Mouse (Mus musculus): ENCODE results near the gene Ly6g6f. TPM values are rescaled to one million over a fixed set of nuclear protein-coding genes. Genes with fewer than 3 reads are reported as not detected.
"Not testable (repeated sequence)": the region's sequence is repeated elsewhere in the genome, so short reads cannot be mapped to it uniquely, and the experiment has no call there.

Gene Ly6g6f
- total and polyA plus RNA-seq, 3 experiments: 0.54 to 0.67 TPM; not detected in 1

- peaks cover 0 to 20% of the 10 kb centered on the region in 2 experiments for H3K36me3 ChIP-seq (replicated peaks in 1 of 2; ENCODE audit: control insufficient read depth in 1 of 2, insufficient read depth in 1 of 2, low read length in 1 of 2)
- no peak overlapping the region for H3K9ac ChIP-seq (ENCODE audit: insufficient read depth, low read depth)
- H3K4me3 ChIP-seq (replicated peaks in 1 of 3; ENCODE audit: low read depth in 2 of 3, low read length in 2 of 3, poor library complexity in 1 of 3): no peak overlapping the region
- no peak for DNase-seq (ENCODE audit: extremely low read depth)
- H3K9me3 ChIP-seq (replicated peaks; ENCODE audit: low read length): no peaks in the 10 kb centered on the region
- no peak overlapping the region for H3K4me2 ChIP-seq (ENCODE audit: insufficient read depth, low read depth, poor library complexity, severe bottlenecking)
- H3K4me1 ChIP-seq (ENCODE audit: control insufficient read depth in 1 of 2, insufficient read depth in 2 of 2): peaks cover 5 to 27% of the 10 kb centered on the region in 2 experiments; a peak in 3 of 4 replicates
- no peaks in the 10 kb centered on the region for H3K79me2 ChIP-seq (replicated peaks; ENCODE audit: control insufficient read depth, extremely low read depth, insufficient read depth, poor library complexity, severe bottlenecking)
- dilution Hi-C loops (cut with MboI; ENCODE audit: extremely low pct_ligation_motif_present, extremely low pct_unique_long_range_greater_than_20kb, low sequenced_read_pairs) (no loop called here), in situ Hi-C loops (cut with MboI; ENCODE audit: low pct_ligation_motif_present, low pct_unique_long_range_greater_than_20kb, low sequenced_read_pairs) (no loop called here)
- TF ChIP-seq SIN3A (IDR thresholded peaks at IDR 0.05; ENCODE audit: low read length) (no peak), MAX (IDR thresholded peaks at IDR 0.05; ENCODE audit: low read length) (no peak), RCOR1 (conservative IDR thresholded peaks at IDR 0.05; ENCODE audit: low read depth, low read length) (no peak), CHD1 (IDR thresholded peaks at IDR 0.05; ENCODE audit: low read depth, low read length) (no peak), ZKSCAN1 (IDR thresholded peaks at IDR 0.05; ENCODE audit: borderline replicate concordance, low read depth, low read length) (no peak), RAD21 (IDR thresholded peaks at IDR 0.05; ENCODE audit: low read depth, low read length) (no peak), CHD2 (IDR thresholded peaks at IDR 0.05; ENCODE audit: low read length) (no peak), JUND (conservative IDR thresholded peaks at IDR 0.05; ENCODE audit: low read depth, low read length) (no peak), IRF4 (IDR thresholded peaks at IDR 0.05; ENCODE audit: low read depth, low read length) (no peak), MYC (IDR thresholded peaks at IDR 0.05; ENCODE audit: low read depth, low read length) (no peak), EP300 (IDR thresholded peaks at IDR 0.05; ENCODE audit: low read length) (no peak)
- no peak overlapping the region for H3K27ac ChIP-seq (ENCODE audit: insufficient read depth, low read depth)
- no peaks in the 10 kb centered on the region for H3K27me3 ChIP-seq (replicated peaks)
Observed at GRCm38 (mm10) chr17:35034896-35035295, 50.5 kb downstream of the Ly6g6f start.

DNA sequence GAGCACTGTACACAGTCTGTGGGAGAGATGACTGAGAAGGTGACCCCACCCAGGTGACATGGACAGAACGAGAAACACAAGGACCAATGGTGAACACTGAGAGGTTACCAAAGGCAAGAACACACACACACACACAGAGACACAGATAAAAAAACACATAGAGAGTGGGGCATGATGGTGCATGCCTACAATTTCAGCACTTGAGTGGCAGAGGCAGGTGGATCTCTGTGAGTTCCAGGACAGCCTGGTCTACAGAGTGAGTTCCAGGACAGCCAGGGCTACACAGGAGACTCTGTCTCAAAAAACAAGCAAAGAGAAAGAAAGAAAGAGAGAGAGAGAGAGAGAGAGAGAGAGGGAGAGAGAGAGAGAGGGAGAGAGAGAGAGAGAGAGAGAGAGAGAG, 51.7 kb downstream of the Ly6g6f start:
- dilution Hi-C loops (cut with MboI; ENCODE audit: extremely low pct_ligation_motif_present, extremely low pct_unique_long_range_greater_than_20kb, low sequenced_read_pairs); DNase-seq (ENCODE audit: extremely low read depth); in situ Hi-C loops (cut with MboI; ENCODE audit: low pct_ligation_motif_present, low pct_unique_long_range_greater_than_20kb, low sequenced_read_pairs); H3K79me2 ChIP-seq (replicated peaks; ENCODE audit: control insufficient read depth, extremely low read depth, insufficient read depth, poor library complexity, severe bottlenecking); H3K4me2 ChIP-seq (ENCODE audit: insufficient read depth, low read depth, poor library complexity, severe bottlenecking); H3K9ac ChIP-seq (ENCODE audit: insufficient read depth, low read depth); H3K27me3 ChIP-seq (replicated peaks); H3K27ac ChIP-seq (ENCODE audit: insufficient read depth, low read depth); H3K4me3 ChIP-seq (replicated peaks in 1 of 3; ENCODE audit: low read depth in 2 of 3, low read length in 2 of 3, poor library complexity in 1 of 3); H3K9me3 ChIP-seq (replicated peaks; ENCODE audit: low read length): not testable (repeated sequence)
- peaks cover 5 to 39% of the 10 kb centered on the region in 2 experiments; a peak in 3 of 4 replicates for H3K4me1 ChIP-seq (ENCODE audit: control insufficient read depth in 1 of 2, insufficient read depth in 2 of 2)
- H3K36me3 ChIP-seq (replicated peaks in 1 of 2; ENCODE audit: control insufficient read depth in 1 of 2, insufficient read depth in 1 of 2, low read length in 1 of 2): peaks cover 0 to 26% of the 10 kb centered on the region in 2 experiments

- Histone ChIP-seq H3K27ac (ENCODE audit: insufficient read depth, low read depth) (no peak overlapping the region), H3K9ac (ENCODE audit: insufficient read depth, low read depth) (no peak overlapping the region), H3K36me3 (replicated peaks in 1 of 2; ENCODE audit: control insufficient read depth in 1 of 2, insufficient read depth in 1 of 2, low read length in 1 of 2) (peaks cover 0 to 26% of the 10 kb centered on the region in 2 experiments), H3K9me3 (replicated peaks; ENCODE audit: low read length) (no peaks in the 10 kb centered on the region), H3K4me3 (replicated peaks in 1 of 3; ENCODE audit: low read depth in 2 of 3, low read length in 2 of 3, poor library complexity in 1 of 3) (no peak overlapping the region), H3K27me3 (replicated peaks) (no peaks in the 10 kb centered on the region), H3K79me2 (replicated peaks; ENCODE audit: control insufficient read depth, extremely low read depth, insufficient read depth, poor library complexity, severe bottlenecking) (no peaks in the 10 kb centered on the region), H3K4me1 (ENCODE audit: control insufficient read depth in 1 of 2, insufficient read depth in 2 of 2) (peaks cover 10 to 49% of the 10 kb centered on the region in 2 experiments), H3K4me2 (ENCODE audit: insufficient read depth, low read depth, poor library complexity, severe bottlenecking) (no peak overlapping the region)
- in situ Hi-C loops (cut with MboI; ENCODE audit: low pct_ligation_motif_present, low pct_unique_long_range_greater_than_20kb, low sequenced_read_pairs) (no loop called here), dilution Hi-C loops (cut with MboI; ENCODE audit: extremely low pct_ligation_motif_present, extremely low pct_unique_long_range_greater_than_20kb, low sequenced_read_pairs) (no loop called here)
- peak; percentile 40 for DNase-seq (ENCODE audit: extremely low read depth)
- TF ChIP-seq POLR2A (IDR thresholded peaks at IDR 0.05; ENCODE audit: low read depth, low read length) (no peak), SMC3 (IDR thresholded peaks at IDR 0.05; ENCODE audit: low read depth, low read length) (peak; percentile 27; the same call in 1 of the 2 replicates), USF1 (IDR thresholded peaks at IDR 0.05; ENCODE audit: low read depth, low read length) (no peak), EP300 (IDR thresholded peaks at IDR 0.05; ENCODE audit: low read length) (no peak), RCOR1 (conservative IDR thresholded peaks at IDR 0.05; ENCODE audit: low read depth, low read length) (no peak), MAFK (IDR thresholded peaks at IDR 0.05; ENCODE audit: insufficient replicate concordance, low read length) (no peak), CHD1 (IDR thresholded peaks at IDR 0.05; ENCODE audit: low read depth, low read length) (no peak), PAX5 (IDR thresholded peaks at IDR 0.05; ENCODE audit: low read length) (no peak), CTCF (conservative IDR thresholded peaks at IDR 0.05 in 1 of 2, IDR thresholded peaks at IDR 0.05 in 1 of 2; ENCODE audit: low read depth in 2 of 2, low read length in 2 of 2) (peak in 1 of 2 experiments; percentile 40; a peak in 2 of 4 replicates), JUN (IDR thresholded peaks at IDR 0.05; ENCODE audit: insufficient read depth, low read depth, low read length) (no peak), NRF1 (IDR thresholded peaks at IDR 0.05; ENCODE audit: low read depth, low read length) (no peak), UBTF (IDR thresholded peaks at IDR 0.05; ENCODE audit: low read depth, low read length) (no peak), USF2 (conservative IDR thresholded peaks at IDR 0.05; ENCODE audit: low read depth, low read length) (no peak), ELF1 (IDR thresholded peaks at IDR 0.05; ENCODE audit: low read depth, low read length) (no peak), MEF2A (IDR thresholded peaks at IDR 0.05; ENCODE audit: borderline replicate concordance, low read depth, low read length) (no peak), RAD21 (IDR thresholded peaks at IDR 0.05; ENCODE audit: low read depth, low read length) (peak; percentile 10), POLR2AphosphoS2 (IDR thresholded peaks at IDR 0.05; ENCODE audit: low read depth, low read length) (no peak), MXI1 (IDR thresholded peaks at IDR 0.05; ENCODE audit: low read depth, low read length) (no peak), MAX (IDR thresholded peaks at IDR 0.05; ENCODE audit: low read length) (no peak), ZMIZ1 (IDR thresholded peaks at IDR 0.05; ENCODE audit: low read depth, low read length) (no peak), SIN3A (IDR thresholded peaks at IDR 0.05; ENCODE audit: low read length) (no peak)
Observed at GRCm38 (mm10) chr17:35032323-35032870, 53.0 kb downstream of the Ly6g6f start.
